Mouse (Mus musculus) gastrocnemius, adult 18-20 months (tissue): ENCODE results near the gene Dnajc22. TPM values are rescaled to one million over a fixed set of nuclear protein-coding genes. Genes with fewer than 3 reads are reported as not detected.
"Not testable (repeated sequence)": the region's sequence is repeated elsewhere in the genome, so short reads cannot be mapped to it uniquely, and the experiment has no call there.

Experiments used
- DNase-seq: peaks from one replicate; pipeline ENCODE4 v3.0.0; 2021; ENCODE audit warnings: low spot score
- long read RNA-seq, 2 experiments: library from polyadenylated mRNA; stranded (forward); transcript quantifications; one replicate each; pipeline ENCODE4 v2.0.0; 2021
- total RNA-seq, 2 experiments: library from RNA; stranded (reverse); gene quantifications; 2 replicates each; pipeline ENCODE4 v1.2.3; 2021

Gene Dnajc22
- under 1 TPM in 1 of 2 experiments, not detected in 1; 0.19 TPM for total RNA-seq
- long read RNA-seq, experiment 1, partial matches to known transcripts = 0 of 1 reads
- long read RNA-seq, experiment 1, other reads (novel, unspliced or antisense) = 0 of 1 reads
- long read RNA-seq, experiment 2 = 0 reads

DNA sequence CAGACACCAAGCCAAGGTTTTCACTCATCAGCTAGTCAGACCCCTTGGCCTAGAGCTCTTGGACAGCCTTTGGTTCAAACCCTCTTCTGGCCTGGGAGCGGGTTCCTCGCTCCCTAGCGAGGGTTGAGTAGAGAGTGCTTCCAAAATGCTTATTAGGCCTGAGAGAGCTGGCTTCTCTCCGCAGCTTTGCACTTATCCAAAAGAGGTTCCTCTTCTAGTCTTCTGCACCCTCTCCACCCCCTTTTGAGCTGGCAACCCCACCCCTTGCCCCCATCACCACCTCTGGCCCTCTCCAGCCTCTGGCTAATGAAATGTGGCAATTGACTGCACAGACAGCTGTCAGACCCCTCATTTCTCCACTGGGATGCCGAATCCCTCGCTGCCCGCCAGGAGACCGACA, at the start of gene Dnajc22:
TSS of gene Dnajc22 (plus strand) at position 301 of the 400 bp plus-strand sequence.
- no peak for DNase-seq

DNA sequence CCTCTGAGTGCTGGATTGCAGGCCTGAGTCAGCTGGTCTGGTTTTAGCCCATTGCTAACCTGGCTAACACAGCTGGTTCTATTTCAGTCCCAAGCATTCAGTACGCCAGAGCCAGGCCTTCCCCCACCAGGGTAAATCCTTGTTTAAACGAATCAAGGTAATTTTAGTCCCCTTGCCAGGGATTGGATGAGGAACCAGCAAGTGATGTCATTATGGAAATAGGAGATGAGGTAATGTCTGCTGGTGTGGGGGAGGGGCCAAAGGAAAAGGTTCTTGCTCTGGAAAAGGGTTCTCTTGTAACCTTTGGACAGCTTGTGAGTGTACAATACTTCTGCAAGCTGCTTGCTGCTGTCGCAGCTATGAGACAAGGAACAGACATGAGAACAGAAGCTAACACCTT, 48.1 kb upstream of the Dnajc22 start:
- DNase-seq = no peak

GRCm38 (mm10) chr15:99045734-99046133, 47.2 kb upstream of the Dnajc22 start:
- not testable (repeated sequence) for DNase-seq

GRCm38 (mm10) chr15:99049473-99050253, 43.3 kb upstream of the Dnajc22 start:
- DNase-seq = peak; percentile 57

GRCm38 (mm10) chr15:99053373-99053772, 39.6 kb upstream of the Dnajc22 start:
- DNase-seq = no peak

- DNase-seq = no peak
Measured at GRCm38 (mm10) chr15:99055040-99055439, 37.9 kb upstream of the Dnajc22 start, which contains the start of gene Prph. Gene Prph, plus strand, starts transcription at chr15:99055174.

DNA sequence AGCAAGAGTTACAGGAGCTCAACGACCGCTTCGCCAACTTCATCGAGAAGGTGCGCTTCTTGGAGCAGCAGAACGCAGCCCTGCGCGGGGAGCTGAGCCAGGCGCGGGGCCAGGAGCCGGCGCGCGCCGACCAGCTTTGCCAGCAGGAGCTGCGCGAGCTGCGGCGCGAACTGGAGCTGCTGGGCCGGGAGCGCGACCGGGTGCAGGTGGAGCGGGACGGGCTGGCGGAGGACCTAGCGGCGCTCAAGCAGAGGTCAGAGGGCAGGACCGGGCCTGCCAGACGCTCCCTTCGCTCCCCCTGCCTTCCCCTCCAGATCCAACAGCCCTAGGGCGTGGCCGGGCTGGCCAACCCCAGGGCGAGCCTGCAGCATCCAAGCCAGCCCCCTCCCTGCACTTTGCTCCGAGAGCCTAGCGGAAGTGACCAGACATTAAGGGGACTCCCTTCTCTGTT, 37.4 kb upstream of the Dnajc22 start:
- no peak for DNase-seq

DNA sequence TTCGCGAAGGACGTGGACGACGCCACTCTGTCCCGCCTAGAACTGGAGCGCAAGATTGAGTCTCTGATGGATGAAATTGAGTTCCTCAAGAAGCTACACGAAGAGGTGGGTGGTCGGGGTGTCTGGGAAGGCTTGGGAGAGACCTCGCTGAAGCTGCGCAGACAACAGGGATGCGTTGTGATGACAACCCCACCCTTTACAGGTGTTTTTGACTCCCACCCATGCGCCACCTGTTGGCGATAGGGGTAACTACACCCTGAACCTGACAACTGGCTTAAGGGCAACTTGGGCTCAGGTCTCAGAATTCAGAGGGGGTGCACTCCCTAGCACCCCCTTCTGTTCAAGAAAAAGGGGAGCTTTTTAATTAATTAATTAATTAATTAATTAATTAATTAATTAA, 36.6 kb upstream of the Dnajc22 start:
- no peak for DNase-seq

GRCm38 (mm10) chr15:99065557-99066165, 27.3 kb upstream of the Dnajc22 start:
- DNase-seq = no peak

- no peak for DNase-seq
Measured at GRCm38 (mm10) chr15:99071988-99072387, 21.0 kb upstream of the Dnajc22 start.

DNA sequence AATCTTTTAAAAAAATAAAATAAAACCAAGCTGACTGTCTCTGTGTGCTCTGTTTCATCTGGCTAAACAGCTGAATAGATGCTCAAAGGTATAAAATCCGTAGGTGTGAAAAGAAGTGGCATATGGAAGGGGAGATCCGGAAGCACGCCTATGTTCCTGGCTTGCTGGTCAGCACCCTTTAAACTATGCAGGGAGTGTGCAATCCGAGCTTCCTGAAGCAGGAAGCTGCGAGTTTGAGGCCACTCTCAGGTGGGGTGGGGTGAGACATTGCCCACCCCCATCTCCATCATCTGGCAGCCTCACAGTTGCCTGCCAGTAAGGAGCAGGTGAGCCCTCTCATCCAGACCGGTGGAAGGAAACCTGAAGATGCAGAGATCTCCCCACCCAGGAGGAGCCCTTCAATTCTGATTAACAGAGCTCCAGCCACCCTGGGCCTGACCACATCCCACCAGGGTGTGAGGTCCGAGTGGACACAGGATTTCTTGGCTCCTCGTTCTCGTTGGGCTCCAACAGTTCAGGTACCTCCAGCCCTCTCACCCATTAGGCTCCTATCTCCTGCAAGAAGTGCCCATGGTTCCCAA, 18.9 kb upstream of the Dnajc22 start, which contains the start of gene Troap:
TSS of gene Troap (plus strand) at position 557 of the 581 bp plus-strand sequence.
- DNase-seq = no peak

- peak; percentile 97 for DNase-seq
Measured at GRCm38 (mm10) chr15:99074600-99075333, 18.2 kb upstream of the Dnajc22 start.

DNA sequence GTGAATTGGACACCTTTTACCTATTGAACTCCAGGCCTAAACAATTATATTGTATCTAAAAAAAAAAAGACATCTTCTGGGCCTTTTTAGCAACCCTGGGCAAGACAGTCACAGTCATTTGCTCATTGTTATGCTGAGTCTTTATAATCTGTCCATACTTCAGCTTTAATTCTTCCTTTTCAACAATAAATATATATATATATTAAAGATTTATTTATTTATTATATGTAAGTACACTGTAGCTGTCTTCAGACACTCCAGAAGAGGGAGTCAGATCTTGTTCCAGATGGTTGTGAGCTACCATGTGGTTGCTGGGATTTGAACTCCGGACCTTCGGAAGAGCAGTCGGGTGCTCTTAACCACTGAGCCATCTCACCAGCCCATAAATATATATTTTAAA, 17.0 kb upstream of the Dnajc22 start:
- not testable (repeated sequence) for DNase-seq

DNA sequence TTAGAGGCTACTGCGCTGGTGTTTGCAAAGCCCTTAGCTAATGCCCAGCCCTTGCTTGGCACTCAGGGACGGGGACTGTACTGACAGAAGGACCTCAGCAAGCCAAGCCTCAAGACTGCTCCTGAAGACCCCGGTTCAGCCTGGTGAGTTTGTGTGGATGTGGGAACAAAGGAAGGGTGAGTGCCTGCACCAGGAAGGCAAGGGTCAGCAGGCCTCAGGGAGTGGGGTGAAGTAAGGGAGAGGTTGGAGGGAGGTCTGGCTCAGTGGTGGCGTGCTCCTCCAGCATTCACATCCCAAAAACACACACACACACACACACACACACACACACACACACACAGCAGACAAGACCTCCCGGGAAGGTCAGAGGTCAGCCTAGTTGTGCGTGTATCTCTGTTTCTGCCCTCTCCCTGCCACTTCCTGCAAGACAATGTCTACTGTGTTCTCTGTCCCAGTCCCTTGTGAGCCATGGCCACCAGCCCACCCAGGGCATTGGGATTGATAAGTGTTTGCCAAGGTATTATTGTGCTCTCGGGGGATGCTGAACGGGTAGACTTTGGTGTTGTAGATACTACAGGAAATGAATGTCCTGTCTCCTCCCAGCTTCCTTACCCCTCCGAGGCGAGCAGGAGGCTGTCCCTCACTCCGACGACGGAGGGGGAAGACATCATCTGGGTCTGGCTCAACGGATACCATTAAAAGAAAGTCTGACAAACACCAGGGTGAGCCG, 14.6 kb upstream of the Dnajc22 start:
- no peak for DNase-seq

- no peak for DNase-seq
Measured at GRCm38 (mm10) chr15:99079804-99080203, 13.2 kb upstream of the Dnajc22 start.

GRCm38 (mm10) chr15:99082322-99082721, 10.6 kb upstream of the Dnajc22 start:
- no peak for DNase-seq

- DNase-seq = no peak
Measured at GRCm38 (mm10) chr15:99082840-99083239, 10.1 kb upstream of the Dnajc22 start.

DNA sequence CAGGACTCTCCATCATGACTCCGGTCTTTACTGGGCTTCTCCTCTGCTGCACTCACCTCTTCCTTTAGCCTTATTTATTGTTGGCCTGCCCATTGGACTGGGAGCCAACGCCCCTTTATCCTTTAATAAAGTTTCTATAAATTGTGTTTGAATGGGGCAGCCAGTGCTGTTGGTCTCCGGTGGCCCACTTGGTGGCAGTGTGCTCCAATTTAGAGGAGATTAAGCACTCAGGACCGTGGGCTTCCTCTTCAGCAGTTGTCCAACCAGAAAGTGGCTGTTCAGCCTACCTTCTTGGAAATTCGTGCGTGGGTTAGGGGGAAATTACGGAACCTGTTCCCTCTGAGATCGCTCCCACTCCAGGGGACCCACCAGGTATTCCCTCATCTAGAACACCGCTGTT, 9.7 kb upstream of the Dnajc22 start:
- no peak for DNase-seq

DNA sequence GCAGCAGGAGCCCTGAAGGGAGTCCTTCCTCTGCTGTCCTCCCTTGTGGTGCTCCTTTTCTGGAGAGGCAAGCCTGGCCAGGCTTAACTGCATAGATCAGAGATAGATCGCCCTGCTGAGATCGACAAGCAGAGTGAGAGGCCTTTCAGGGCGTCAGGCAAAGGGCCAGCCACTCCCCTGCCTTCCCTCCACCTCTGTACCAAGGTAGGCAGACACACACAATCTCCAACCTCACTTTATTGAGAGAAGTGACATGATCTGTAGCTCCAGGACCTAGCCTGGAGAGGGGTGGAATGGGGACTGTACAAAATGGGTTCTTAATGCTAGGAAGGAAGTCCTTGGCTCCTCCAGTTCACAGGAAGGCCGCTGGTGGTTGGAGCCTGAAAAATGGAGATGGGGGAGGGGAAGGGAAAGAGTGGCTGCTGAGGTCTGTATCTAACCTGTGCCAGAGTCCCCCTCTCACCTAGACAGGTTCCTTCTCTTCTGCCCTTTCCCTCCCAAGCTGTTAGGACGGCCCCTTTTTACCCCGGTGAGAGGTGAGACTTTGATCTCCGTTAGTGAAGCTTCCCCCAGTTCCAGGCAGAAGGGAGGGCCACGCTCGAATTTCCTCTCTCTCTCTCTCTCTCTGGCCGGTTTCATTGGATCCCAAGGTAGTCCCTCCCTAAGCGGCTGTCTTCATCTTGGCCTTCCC, 9.0 kb upstream of the Dnajc22 start:
- no peak for DNase-seq

- DNase-seq = no peak
Measured at GRCm38 (mm10) chr15:99084618-99085017, 8.4 kb upstream of the Dnajc22 start.
